Mouse (Mus musculus) stomach, embryonic 15.5 days (tissue): Measurements from ENCODE around the gene Foxk1. TPM values are rescaled to one million over a fixed set of nuclear protein-coding genes. Genes with fewer than 3 reads are reported as not detected.

Source experiments
- ATAC-seq: fragments of 200-750 bp; cut with Nextera tagmentation; 2 replicates; pipeline ENCODE4 v1.8.0; 2017; ENCODE audit warnings: low read depth, moderate number of reproducible peaks, moderate TSS enrichment; ENCODE audit not compliant: insufficient read depth, low FRiP score
- H3K27ac ChIP-seq: fragments of 300-500 bp; sonication (generic); 2 replicates; pipeline ENCODE4 v1.5.1; 2015; ENCODE audit warnings: mild to moderate bottlenecking, inconsistent platforms
- H3K27me3 ChIP-seq: fragments of 300-500 bp; sonication (generic); replicated peaks from 2 replicates; pipeline ENCODE4 v1.6.1; 2015; ENCODE audit warnings: inconsistent platforms
- H3K36me3 ChIP-seq: fragments of 300-500 bp; sonication (generic); 2 replicates; pipeline ENCODE4 v1.6.1; 2015; ENCODE audit warnings: inconsistent platforms
- H3K4me1 ChIP-seq: fragments of 300-500 bp; sonication (generic); 2 replicates; pipeline ENCODE4 v1.6.1; 2015; ENCODE audit warnings: inconsistent platforms
- H3K4me2 ChIP-seq: fragments of 300-500 bp; sonication (generic); 2 replicates; pipeline ENCODE4 v1.6.1; 2015; ENCODE audit warnings: mild to moderate bottlenecking, inconsistent platforms
- H3K4me3 ChIP-seq: fragments of 300-500 bp; sonication (generic); replicated peaks from 2 replicates; pipeline ENCODE4 v1.5.1; 2015; ENCODE audit warnings: inconsistent platforms
- H3K9ac ChIP-seq: fragments of 300-500 bp; sonication (generic); 2 replicates; pipeline ENCODE4 v1.6.1; 2015; ENCODE audit warnings: inconsistent platforms
- H3K9me3 ChIP-seq: fragments of 300-500 bp; sonication (generic); 2 replicates; pipeline ENCODE4 v1.6.1; 2016; ENCODE audit warnings: inconsistent platforms
- WGBS: fragments of 180-500 bp; shearing (Covaris S2); methylation state at CpG from one replicate; pipeline ENCODE4 v1.1.7; 2015; 5-methylcytosine and 5-hydroxymethylcytosine counted together
- polyA plus RNA-seq: library from polyadenylated mRNA; unstranded; fragments of >200 nt; fragmentation: Nextera tagmentation; extraction: Ambion mirVana; gene quantifications from 2 replicates; pipeline ENCODE4 v1.2.1, GENCODE M21; 2015

The Foxk1 gene
- polyA plus RNA-seq, 1 experiment from 2014 or later = 5.7 TPM

DNA sequence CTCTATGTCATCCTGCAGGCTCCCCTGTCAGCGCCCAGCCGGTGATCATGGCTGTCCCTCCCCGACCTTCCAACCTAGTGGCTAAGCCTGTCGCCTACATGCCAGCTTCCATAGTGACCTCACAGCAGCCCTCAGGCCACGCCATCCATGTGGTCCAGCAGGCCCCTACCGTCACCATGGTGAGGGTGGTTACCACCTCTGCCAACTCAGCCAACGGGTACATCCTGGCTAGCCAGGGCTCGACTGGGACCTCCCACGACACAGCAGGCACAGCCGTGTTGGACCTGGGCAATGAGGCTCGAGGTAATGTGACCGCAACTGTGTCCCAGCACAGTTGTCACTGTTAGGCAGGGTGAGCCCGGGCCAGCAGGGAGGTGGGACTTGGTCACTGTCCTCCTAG, 52.4 kb downstream of the Foxk1 start:
- 94% methylated on average over 13 of the region's 13 CpGs for WGBS
- Histone ChIP-seq H3K27ac (no peak overlapping the region), H3K9me3 (no peaks in the 10 kb centered on the region), H3K9ac (no peak overlapping the region), H3K4me3 (no peak overlapping the region), H3K36me3 (peaks cover 46% of the 10 kb centered on the region), H3K4me2 (no peak overlapping the region), H3K27me3 (no peaks in the 10 kb centered on the region), H3K4me1 (0 out of 2 replicates have a peak, but pooled peaks cover 3% of the 10 kb centered on the region)
- no peak for ATAC-seq

- no peaks in the 10 kb centered on the region for H3K27me3 ChIP-seq
- no peak for ATAC-seq
- WGBS = 62% methylated on average over 15 of the region's 15 CpGs
- H3K9ac ChIP-seq = no peak overlapping the region
- H3K4me2 ChIP-seq = no peak overlapping the region
- H3K4me1 ChIP-seq = peaks cover 3% of the 10 kb centered on the region; the same call in 1 of the 2 replicates
- H3K27ac ChIP-seq = no peak overlapping the region
- no peaks in the 10 kb centered on the region for H3K9me3 ChIP-seq
- no peak overlapping the region for H3K4me3 ChIP-seq
- H3K36me3 ChIP-seq = peaks cover 35% of the 10 kb centered on the region
Observed at GRCm38 (mm10) chr5:142456318-142456717, 55.0 kb downstream of the Foxk1 start.

DNA sequence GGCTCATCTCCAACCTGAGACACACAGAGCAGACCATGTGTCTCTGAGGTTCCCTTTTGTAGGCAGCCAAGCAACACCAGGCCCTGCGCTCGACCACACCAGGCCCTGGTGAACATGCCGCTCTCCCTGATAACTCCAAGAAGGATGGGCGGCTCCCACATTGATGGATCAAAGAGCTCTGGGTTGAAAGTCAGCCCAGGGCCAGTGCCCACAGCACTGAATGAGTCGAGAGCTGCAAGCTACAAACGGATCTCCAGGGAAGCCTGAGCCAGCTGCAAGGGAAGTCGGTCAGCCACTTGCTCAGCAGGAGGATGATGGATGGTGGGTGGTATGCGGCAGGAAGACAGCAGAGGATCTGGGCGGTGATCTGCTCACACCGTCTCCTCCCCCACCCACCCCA, 56.0 kb downstream of the Foxk1 start:
- no peak; the same call in 1 of the 2 replicates for ATAC-seq
- H3K9ac ChIP-seq = no peak overlapping the region
- no peak overlapping the region for H3K4me3 ChIP-seq
- H3K4me1 ChIP-seq = peaks cover 3% of the 10 kb centered on the region; the same call in 1 of the 2 replicates
- H3K9me3 ChIP-seq = no peaks in the 10 kb centered on the region
- no peaks in the 10 kb centered on the region for H3K27me3 ChIP-seq
- H3K27ac ChIP-seq = peak overlapping the region; percentile 54; the same call in 1 of the 2 replicates
- peaks cover 38% of the 10 kb centered on the region for H3K36me3 ChIP-seq
- WGBS = 46% methylated on average over 10 of the region's 10 CpGs
- H3K4me2 ChIP-seq = no peak overlapping the region

DNA sequence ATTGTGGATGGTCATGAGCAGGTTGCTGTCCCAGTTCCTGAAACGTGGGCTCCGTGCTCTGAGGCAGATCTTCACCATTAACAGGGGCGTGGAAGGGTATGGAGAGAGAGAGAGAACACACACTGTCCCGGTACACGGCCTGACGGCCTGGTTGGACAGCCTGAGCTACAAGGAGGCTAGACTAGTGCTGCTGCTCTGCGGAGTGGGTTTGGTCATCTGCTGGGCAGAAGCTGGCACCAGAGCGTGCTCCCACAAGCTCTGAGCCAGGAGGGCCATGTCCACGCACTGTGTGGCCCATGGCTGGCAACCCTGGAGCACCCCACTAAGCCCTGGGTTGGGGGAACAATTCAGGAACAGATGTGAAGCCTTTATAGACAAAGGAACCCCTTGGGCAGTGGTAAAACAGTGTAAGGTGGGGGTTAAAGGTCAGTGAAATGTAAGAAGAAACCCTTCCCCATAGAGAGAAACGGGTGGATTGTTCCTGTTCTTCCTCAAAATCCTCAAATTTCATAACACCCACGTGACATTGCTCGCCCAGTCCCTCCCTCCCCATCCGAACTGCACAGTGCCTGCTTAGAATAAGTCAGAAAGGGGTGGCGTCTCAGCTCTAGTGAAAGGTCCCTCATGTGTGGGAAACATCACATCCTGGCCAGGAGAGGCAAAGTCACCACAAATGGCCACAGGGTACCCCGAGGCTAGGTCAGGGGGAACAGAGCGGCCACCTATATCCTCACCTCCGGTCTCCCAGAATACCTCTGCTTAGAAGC, 57.7 kb downstream of the Foxk1 start:
- no peak overlapping the region for H3K4me2 ChIP-seq
- peaks cover 3% of the 10 kb centered on the region; the same call in 1 of the 2 replicates for H3K4me1 ChIP-seq
- WGBS = 82% methylated on average over 17 of the region's 17 CpGs
- peaks cover 24% of the 10 kb centered on the region; the same call in 1 of the 2 replicates for H3K36me3 ChIP-seq
- no peak overlapping the region for H3K27ac ChIP-seq
- no peak overlapping the region for H3K9ac ChIP-seq
- H3K27me3 ChIP-seq = no peaks in the 10 kb centered on the region
- no peaks in the 10 kb centered on the region for H3K9me3 ChIP-seq
- H3K4me3 ChIP-seq = no peak overlapping the region
- ATAC-seq = no peak

DNA sequence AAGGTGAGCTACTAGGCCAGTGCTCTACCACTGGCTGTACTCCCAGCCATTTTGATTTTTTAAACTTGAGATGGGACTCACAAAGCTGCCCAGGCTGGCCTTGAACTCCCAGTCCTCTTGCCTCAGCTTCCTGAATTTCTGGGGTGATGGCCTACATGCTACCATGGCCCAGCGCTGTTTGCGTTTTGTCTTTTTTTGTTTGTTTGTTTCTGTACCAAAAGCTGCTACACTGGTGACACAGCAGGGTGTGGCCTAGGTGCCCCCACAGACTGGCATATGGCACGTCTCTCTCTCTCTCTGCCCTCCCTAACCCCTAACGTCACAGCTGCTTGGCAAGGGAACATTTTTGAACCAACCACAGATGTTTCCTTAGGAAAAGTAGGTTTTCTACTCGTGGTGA, 58.5 kb downstream of the Foxk1 start:
- peaks cover 8% of the 10 kb centered on the region for H3K4me1 ChIP-seq
- ATAC-seq = no peak
- no peaks in the 10 kb centered on the region for H3K9me3 ChIP-seq
- no peaks in the 10 kb centered on the region for H3K27me3 ChIP-seq
- no peak overlapping the region for H3K4me2 ChIP-seq
- peaks cover 24% of the 10 kb centered on the region; the same call in 1 of the 2 replicates for H3K36me3 ChIP-seq
- H3K9ac ChIP-seq = no peak overlapping the region
- H3K4me3 ChIP-seq = no peak overlapping the region
- no peak overlapping the region for H3K27ac ChIP-seq
- WGBS = 73% methylated on average over 5 of the region's 5 CpGs

- no peak overlapping the region for H3K27ac ChIP-seq
- H3K9me3 ChIP-seq = no peaks in the 10 kb centered on the region
- no peak overlapping the region for H3K4me3 ChIP-seq
- ATAC-seq = no peak
- no peak overlapping the region for H3K4me2 ChIP-seq
- no peak overlapping the region for H3K9ac ChIP-seq
- peaks cover 9% of the 10 kb centered on the region; the same call in 1 of the 2 replicates for H3K36me3 ChIP-seq
- H3K27me3 ChIP-seq = no peaks in the 10 kb centered on the region
- WGBS = 95% methylated on average over 7 of the region's 7 CpGs
- H3K4me1 ChIP-seq = peaks cover 10% of the 10 kb centered on the region
Observed at GRCm38 (mm10) chr5:142461942-142462640, 60.8 kb downstream of the Foxk1 start.

DNA sequence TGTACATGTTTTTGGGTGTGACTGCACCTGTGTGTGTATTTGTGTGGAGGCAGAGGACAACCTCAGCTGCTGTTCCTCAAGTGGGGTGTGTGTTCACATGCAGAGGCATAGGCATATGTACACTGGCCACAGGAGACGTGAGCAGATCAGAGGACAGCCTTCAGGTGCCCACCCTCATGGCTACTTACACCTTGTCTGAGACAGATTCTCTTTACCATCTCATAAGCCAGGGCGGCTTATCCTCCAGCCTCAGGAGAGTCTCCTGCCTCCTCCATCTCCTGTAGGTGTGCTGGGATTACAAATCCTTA, 61.3 kb downstream of the Foxk1 start:
- H3K27me3 ChIP-seq = no peaks in the 10 kb centered on the region
- WGBS = 98% methylated on average over 2 of the region's 2 CpGs
- peak overlapping the region; percentile 83; the same call in 1 of the 2 replicates for H3K27ac ChIP-seq

GRCm38 (mm10) chr5:142463011-142463410, 61.7 kb downstream of the Foxk1 start:
- H3K4me3 ChIP-seq = no peak overlapping the region
- WGBS = 84% methylated on average over 6 of the region's 6 CpGs

More for the DNA sequence above, 61.3 kb downstream of the Foxk1 start:
- no peak for ATAC-seq
- H3K4me2 ChIP-seq = no peak overlapping the region
- H3K9me3 ChIP-seq = no peaks in the 10 kb centered on the region
- no peak overlapping the region for H3K9ac ChIP-seq
- no peak overlapping the region for H3K4me3 ChIP-seq
- H3K4me1 ChIP-seq = peaks cover 7% of the 10 kb centered on the region
- H3K36me3 ChIP-seq = peaks cover 8% of the 10 kb centered on the region; the same call in 1 of the 2 replicates

DNA sequence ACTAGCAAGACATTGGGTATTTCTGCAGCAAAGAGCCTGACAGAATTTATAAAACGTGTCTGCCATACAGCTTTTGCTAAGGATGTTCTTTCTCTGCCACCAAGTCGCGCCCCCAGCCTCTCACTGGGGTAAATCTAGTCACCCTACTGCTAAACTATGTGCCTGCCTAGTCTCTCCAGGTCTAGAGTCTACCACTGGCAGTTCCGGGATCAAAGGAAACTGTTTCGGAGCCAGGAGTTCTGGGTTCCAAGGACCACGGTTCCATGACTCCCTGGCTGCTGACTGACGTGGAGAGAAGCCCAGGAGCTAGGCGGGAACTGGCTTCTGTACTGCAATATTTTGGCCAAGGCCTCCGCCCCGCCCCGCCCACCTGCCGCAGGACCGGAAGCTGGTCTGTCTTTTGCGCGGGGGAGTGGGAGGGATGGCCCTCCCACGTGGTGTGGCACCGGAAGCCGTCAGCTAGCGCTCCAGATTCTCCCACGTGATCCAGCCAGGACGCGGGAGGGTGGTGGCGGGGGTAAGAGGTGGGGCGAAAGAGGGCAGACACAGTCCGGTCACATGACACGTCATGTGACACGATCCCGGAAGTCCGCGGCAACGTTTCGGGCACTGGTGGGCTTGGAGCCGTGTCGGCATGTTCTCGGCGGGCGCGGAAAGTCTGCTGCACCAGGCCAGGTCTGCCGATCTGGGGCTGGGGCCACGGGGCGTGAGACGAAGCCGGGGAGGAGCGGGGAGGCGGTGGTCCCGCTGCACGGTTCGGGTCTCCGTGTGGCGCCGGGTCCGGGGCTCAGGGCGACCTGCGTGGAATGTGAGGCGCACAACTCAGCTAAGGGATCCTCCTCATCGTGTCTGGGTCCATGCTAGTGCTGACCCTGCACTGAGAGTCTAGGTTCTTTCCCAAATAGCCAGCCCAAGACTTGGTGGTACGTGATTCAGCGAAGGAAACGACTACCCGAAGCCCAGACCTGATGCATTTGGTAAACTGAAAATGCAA, 62.5 kb downstream of the Foxk1 start, which contains the start of gene Ap5z1:
Gene Ap5z1 (plus strand): TSS at position 484 of the 994 bp plus-strand sequence.
- Histone ChIP-seq H3K36me3 (peaks cover 3% of the 10 kb centered on the region; the same call in 1 of the 2 replicates), H3K9ac (peak within 1 kb of the TSS; percentile 40), H3K4me2 (peak within 1 kb of the TSS; percentile 79), H3K4me3 (peak within 1 kb of the TSS; percentile 73), H3K9me3 (no peaks in the 10 kb centered on the region), H3K27me3 (no peaks in the 10 kb centered on the region), H3K27ac (peak within 1 kb of the TSS; percentile 83), H3K4me1 (peaks cover 7% of the 10 kb centered on the region)
- peak; percentile 91 for ATAC-seq
- WGBS = 2% methylated on average over 60 of the region's 60 CpGs

More at GRCm38 (mm10) chr5:142463011-142463410, 61.7 kb downstream of the Foxk1 start:
- H3K27me3 ChIP-seq = no peaks in the 10 kb centered on the region
- H3K9ac ChIP-seq = no peak overlapping the region
- H3K9me3 ChIP-seq = no peaks in the 10 kb centered on the region
- H3K4me2 ChIP-seq = peak overlapping the region; percentile 79
- H3K4me1 ChIP-seq = peaks cover 7% of the 10 kb centered on the region
- no peak for ATAC-seq
- H3K27ac ChIP-seq = peak overlapping the region; percentile 83
- H3K36me3 ChIP-seq = peaks cover 7% of the 10 kb centered on the region; the same call in 1 of the 2 replicates

DNA sequence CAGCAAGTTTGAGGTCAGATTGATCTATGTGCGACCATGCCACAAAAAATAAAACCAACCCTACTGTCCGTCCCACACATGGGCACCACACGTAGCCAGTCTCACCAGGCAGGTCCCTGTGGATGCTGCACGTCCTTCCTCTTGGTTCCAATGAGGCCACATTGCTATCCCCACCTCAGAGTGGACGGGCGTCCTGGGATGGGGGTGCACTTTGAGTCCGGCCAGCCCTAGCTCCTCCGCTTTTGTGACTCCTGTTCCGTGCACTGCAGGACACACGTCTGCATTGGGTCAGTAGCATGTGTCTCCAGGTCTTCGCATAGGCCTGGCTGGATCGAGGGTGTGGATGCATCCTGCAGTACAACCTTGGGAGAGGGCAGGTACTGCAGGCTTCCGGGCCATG, 67.1 kb downstream of the Foxk1 start:
- Histone ChIP-seq H3K27me3 (no peaks in the 10 kb centered on the region), H3K36me3 (peaks cover 23% of the 10 kb centered on the region), H3K4me1 (peaks cover 7% of the 10 kb centered on the region), H3K4me2 (no peak overlapping the region), H3K9ac (no peak overlapping the region), H3K27ac (no peak overlapping the region), H3K4me3 (no peak overlapping the region), H3K9me3 (no peaks in the 10 kb centered on the region)
- no peak for ATAC-seq
- 95% methylated on average over 13 of the region's 13 CpGs for WGBS

DNA sequence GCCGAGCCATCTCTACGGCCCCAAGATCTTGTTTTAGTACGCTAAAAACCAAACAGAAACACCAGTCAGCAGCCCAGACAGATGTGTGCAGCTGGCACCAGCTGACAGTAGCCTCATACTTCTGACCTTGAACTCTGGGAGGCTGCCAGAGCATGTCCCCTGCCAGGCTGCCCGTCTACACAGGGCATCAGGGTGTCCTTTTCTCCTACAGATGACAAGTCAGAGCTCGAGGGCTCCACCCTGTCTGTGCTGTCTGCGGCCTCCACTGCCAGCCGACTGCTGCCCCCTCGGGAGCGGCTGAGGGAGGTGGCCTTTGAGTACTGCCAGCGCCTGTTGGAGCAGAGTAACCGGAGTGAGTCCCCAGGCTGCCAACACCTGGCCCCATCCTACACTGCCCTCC, 68.5 kb downstream of the Foxk1 start:
- ATAC-seq = no peak
- no peak overlapping the region for H3K27ac ChIP-seq
- no peak overlapping the region for H3K9ac ChIP-seq
- H3K4me3 ChIP-seq = no peak overlapping the region
- no peaks in the 10 kb centered on the region for H3K27me3 ChIP-seq
- peaks cover 2% of the 10 kb centered on the region for H3K4me1 ChIP-seq
- H3K9me3 ChIP-seq = no peaks in the 10 kb centered on the region
- no peak overlapping the region for H3K4me2 ChIP-seq
- WGBS = 84% methylated on average over 11 of the region's 11 CpGs
- H3K36me3 ChIP-seq = peaks cover 23% of the 10 kb centered on the region
